Mouse (Mus musculus) spleen, adult 2 months (tissue): ENCODE results near the gene Cycs. TPM values are rescaled to one million over a fixed set of nuclear protein-coding genes. Genes with fewer than 3 reads are reported as not detected.

Experiments
- DNase-seq, 2 experiments: peaks; one replicate each; pipeline versions ENCODE4 v3.0.0 to v3.0.0-alpha.2; 2012 to 2021; ENCODE audit warnings: low spot score in 2 of 2, low read depth in 1 of 2
- H3K27ac ChIP-seq: fragments of 200-500 bp; 2 replicates; pipeline ENCODE4 v1.5.1; 2012; ENCODE audit warnings: low read length, inconsistent platforms; ENCODE audit not compliant: insufficient read depth
- H3K27me3 ChIP-seq: fragments of 200-500 bp; 2 replicates; pipeline ENCODE4 v1.6.1; 2012; ENCODE audit warnings: mild to moderate bottlenecking, moderate library complexity, low read length, inconsistent platforms; ENCODE audit not compliant: control insufficient read depth, insufficient read depth
- H3K36me3 ChIP-seq: fragments of 200-500 bp; 2 replicates; pipeline ENCODE4 v1.6.1; 2012; ENCODE audit warnings: mild to moderate bottlenecking, low read length, inconsistent platforms; ENCODE audit not compliant: control insufficient read depth, insufficient read depth
- H3K4me1 ChIP-seq: fragments of 200-500 bp; 2 replicates; pipeline ENCODE4 v1.6.1; 2011; ENCODE audit warnings: inconsistent platforms; ENCODE audit not compliant: control insufficient read depth, insufficient read depth, insufficient read length
- H3K4me3 ChIP-seq: fragments of 200-500 bp; 2 replicates; pipeline ENCODE4 v1.5.1; 2011; ENCODE audit warnings: mild to moderate bottlenecking, inconsistent platforms; ENCODE audit not compliant: insufficient read depth, insufficient read length; ENCODE audit errors: extremely low read depth
- CTCF ChIP-seq: fragments of 200-500 bp; IDR thresholded peaks from 2 replicates; pipeline ENCODE4 v1.5.1; 2011; ENCODE audit warnings: mild to moderate bottlenecking, inconsistent platforms; ENCODE audit not compliant: insufficient read depth, insufficient read length, insufficient replicate concordance; ENCODE audit errors: extremely low read depth
- POLR2A ChIP-seq: fragments of 200-500 bp; IDR thresholded peaks from 2 replicates; pipeline ENCODE4 v1.6.1; 2011; ENCODE audit warnings: low read depth, low read length, inconsistent platforms
- WGBS: fragments of 180-500 bp; shearing (Covaris S2); methylation state at CpG from one replicate; pipeline ENCODE4 v1.1.7; 2018; 5-methylcytosine and 5-hydroxymethylcytosine counted together
- polyA plus RNA-seq: library from polyadenylated mRNA; depleted of rRNA; stranded (reverse); fragments of >200 nt; gene quantifications from 2 replicates; pipeline ENCODE4 v1.2.3, GENCODE M21; 2012; rRNA removed

Gene Cycs
- polyA plus RNA-seq, 1 experiment, result 0.82 TPM

GRCm38 (mm10) chr6:50521532-50522135, 44.7 kb downstream of the Cycs start:
- WGBS, result 29% methylated on average over 7 of the region's 7 CpGs

GRCm38 (mm10) chr6:50520139-50520538, 46.2 kb downstream of the Cycs start:
- DNase-seq, result no peak
- Histone ChIP-seq H3K36me3 (no peaks in the 10 kb centered on the region), H3K27ac (no peak overlapping the region), H3K4me1 (no peaks in the 10 kb centered on the region), H3K27me3 (no peaks in the 10 kb centered on the region), H3K4me3 (no peak overlapping the region)
- TF ChIP-seq POLR2A (no peak), CTCF (no peak)
- 74% methylated on average over 5 of the region's 5 CpGs for WGBS

More at GRCm38 (mm10) chr6:50521532-50522135, 44.7 kb downstream of the Cycs start:
- DNase-seq, result no peak
- Histone ChIP-seq H3K4me3 (no peak overlapping the region), H3K27me3 (no peaks in the 10 kb centered on the region), H3K36me3 (no peaks in the 10 kb centered on the region), H3K4me1 (no peaks in the 10 kb centered on the region), H3K27ac (no peak overlapping the region)
- TF ChIP-seq CTCF, result no peak
- TF ChIP-seq POLR2A, result no peak

GRCm38 (mm10) chr6:50518371-50518770, 48.0 kb downstream of the Cycs start:
- Histone ChIP-seq H3K27me3 (no peaks in the 10 kb centered on the region), H3K27ac (no peak overlapping the region), H3K36me3 (no peaks in the 10 kb centered on the region), H3K4me1 (no peaks in the 10 kb centered on the region), H3K4me3 (no peak overlapping the region)
- TF ChIP-seq CTCF (no peak), POLR2A (no peak)
- DNase-seq, result no peak
- 82% methylated on average over 5 of the region's 5 CpGs for WGBS

Other genes with a start within 250 kb of the Cycs start
- gene Osbpl3, start 110.3 kb downstream of the Cycs start, polyA plus RNA-seq, result 2.8 and 3.3 TPM in 2 replicates
- 0.05 and 0.08 TPM in 2 replicates for gene 4921507P07Rik, start 30.1 kb upstream of the Cycs start, polyA plus RNA-seq
- not detected in 2 replicates for gene Npvf, start 87.9 kb upstream of the Cycs start, polyA plus RNA-seq